Mouse (Mus musculus) CH12.LX (cell line): ENCODE measurements at regions not wholly inside any gene's neighbourhood (a gene's known extent, or its start where the extent isn't known, plus 50 kb on each side); places are given as distances from the start of the nearest gene placed in this dataset.

Experiments
- DNase-seq: peaks from one replicate; pipeline ENCODE4 v3.0.0-alpha.2; 2013; ENCODE audit errors: extremely low read depth
- H3K27ac ChIP-seq: 2 replicates; pipeline ENCODE4 v1.5.1; 2012; ENCODE audit warnings: low read depth, mild to moderate bottlenecking, control low read depth, moderate library complexity; ENCODE audit not compliant: insufficient read depth
- H3K27me3 ChIP-seq: replicated peaks from 2 replicates; pipeline ENCODE3; 2012; ENCODE audit warnings: inconsistent platforms
- H3K36me3 ChIP-seq, 2 experiments: replicated peaks in 1 of 2; 2 replicates each; pipeline versions ENCODE3 to v1.6.1; 2012; ENCODE audit warnings: inconsistent platforms in 1 of 2, low read length in 1 of 2, mild to moderate bottlenecking in 1 of 2, mixed read lengths in 1 of 2, moderate library complexity in 1 of 2; ENCODE audit not compliant: control insufficient read depth in 1 of 2, insufficient read depth in 1 of 2
- H3K4me1 ChIP-seq, 2 experiments: 2 replicates each; pipeline ENCODE4 v1.6.1; 2012; ENCODE audit warnings: inconsistent platforms in 1 of 2, moderate library complexity in 1 of 2; ENCODE audit not compliant: insufficient read depth in 2 of 2, control insufficient read depth in 1 of 2
- H3K4me2 ChIP-seq: 2 replicates; pipeline ENCODE4 v1.6.1; 2012; ENCODE audit warnings: low read depth, mild to moderate bottlenecking, control low read depth; ENCODE audit not compliant: poor library complexity, insufficient read depth, severe bottlenecking
- H3K4me3 ChIP-seq, 3 experiments: fragments of 150-350 bp in 1 of 3; sonication (generic) in 1 of 3; replicated peaks in 1 of 3; 2 replicates each; pipeline versions ENCODE3 to v1.5.1; 2011 to 2012; ENCODE audit warnings: low read depth in 2 of 3, low read length in 2 of 3, mild to moderate bottlenecking in 2 of 3, moderate library complexity in 2 of 3, control low read depth in 1 of 3, improper control_type of control experiment in 1 of 3, inconsistent platforms in 1 of 3, mixed read lengths in 1 of 3; ENCODE audit not compliant: poor library complexity in 1 of 3
- H3K79me2 ChIP-seq: replicated peaks from 2 replicates; pipeline ENCODE4 v1.6.1; 2012; ENCODE audit warnings: mild to moderate bottlenecking, moderate library complexity; ENCODE audit not compliant: control insufficient read depth, poor library complexity, insufficient read depth, severe bottlenecking; ENCODE audit errors: extremely low read depth
- H3K9ac ChIP-seq: 2 replicates; pipeline ENCODE4 v1.6.1; 2012; ENCODE audit warnings: low read depth, mild to moderate bottlenecking, control low read depth, moderate library complexity; ENCODE audit not compliant: insufficient read depth
- H3K9me3 ChIP-seq: replicated peaks from 2 replicates; pipeline ENCODE3; 2012; ENCODE audit warnings: low read length, inconsistent platforms, mixed read lengths
- CTCF ChIP-seq, 2 experiments: IDR thresholded peaks in 1 of 2; conservative IDR thresholded peaks in 1 of 2; 2 replicates each; pipeline ENCODE4 v1.5.1; 2011 to 2012; ENCODE audit warnings: low read depth in 2 of 2, low read length in 2 of 2, improper control_type of control experiment in 1 of 2, inconsistent platforms in 1 of 2, mild to moderate bottlenecking in 1 of 2, moderate library complexity in 1 of 2
- KAT2A ChIP-seq: IDR thresholded peaks from 2 replicates; pipeline ENCODE4 v1.6.1; 2012; ENCODE audit warnings: low read length, improper control_type of control experiment, inconsistent platforms; ENCODE audit not compliant: insufficient replicate concordance
- NRF1 ChIP-seq: IDR thresholded peaks from 2 replicates; pipeline ENCODE4 v1.6.1; 2014; ENCODE audit warnings: low read depth, mild to moderate bottlenecking, inconsistent platforms, low read length, improper control_type of control experiment, moderate library complexity
- PAX5 ChIP-seq: IDR thresholded peaks from 2 replicates; pipeline ENCODE4 v1.6.1; 2012; ENCODE audit warnings: low read length, inconsistent platforms, mixed read lengths
- POLR2AphosphoS2 ChIP-seq: IDR thresholded peaks from 2 replicates; pipeline ENCODE4 v1.6.1; 2011; ENCODE audit warnings: low read depth, low read length, improper control_type of control experiment
- SIN3A ChIP-seq: IDR thresholded peaks from 2 replicates; pipeline ENCODE4 v1.6.1; 2012; ENCODE audit warnings: low read length, improper control_type of control experiment, inconsistent platforms
- TCF12 ChIP-seq: IDR thresholded peaks from 2 replicates; pipeline ENCODE4 v1.6.1; 2014; ENCODE audit warnings: low read depth, mild to moderate bottlenecking, inconsistent platforms, low read length, improper control_type of control experiment
- ZMIZ1 ChIP-seq: IDR thresholded peaks from 2 replicates; pipeline ENCODE4 v1.6.1; 2012; ENCODE audit warnings: low read depth, mild to moderate bottlenecking, inconsistent platforms, low read length, improper control_type of control experiment
- dilution Hi-C: fragments of 300-500 bp; cut with MboI; formaldehyde crosslinking; loops from 2 replicates; pipeline ENCODE4 v1.14.3; 2020; ENCODE audit warnings: low sequenced_read_pairs; ENCODE audit not compliant: extremely low pct_unique_long_range_greater_than_20kb, extremely low pct_ligation_motif_present
- in situ Hi-C: fragments of 300-500 bp; cut with MboI; formaldehyde crosslinking; loops from 3 replicates; pipeline ENCODE4 v1.14.3; 2019; ENCODE audit warnings: low sequenced_read_pairs, low pct_ligation_motif_present, low pct_unique_long_range_greater_than_20kb, mixed read lengths

DNA sequence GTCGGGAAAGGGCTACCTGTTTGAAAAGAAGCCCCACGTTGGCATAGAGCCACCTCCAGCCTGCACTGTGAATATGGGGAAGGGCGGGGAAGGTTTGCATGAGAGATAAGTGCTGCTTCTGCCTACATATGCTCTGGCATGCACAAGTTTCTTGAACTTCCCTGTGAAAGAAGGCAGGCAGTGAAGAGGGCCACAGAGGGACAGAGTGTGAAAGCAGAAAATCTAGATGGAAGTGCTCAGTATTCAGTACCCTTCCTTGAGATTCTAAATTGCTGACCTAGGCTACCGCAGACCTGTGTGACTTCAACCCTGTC, 53.2 kb upstream of the Met start:
- DNase-seq, result no peak

More for the DNA sequence above, 53.2 kb upstream of the Met start:
- peaks cover 0 to 16% of the 10 kb centered on the region in 2 experiments; a peak in 3 of 4 replicates for H3K4me1 ChIP-seq
- no peak overlapping the region for H3K4me3 ChIP-seq
- no peaks in the 10 kb centered on the region for H3K27me3 ChIP-seq
- in situ Hi-C loops (no loop called here), dilution Hi-C loops (no loop called here)
- no peak for TF ChIP-seq KAT2A
- TF ChIP-seq SIN3A, result no peak
- no peak for TF ChIP-seq POLR2AphosphoS2
- no peak for TF ChIP-seq TCF12
- TF ChIP-seq PAX5, result no peak
- no peak for TF ChIP-seq ZMIZ1
- no peak for TF ChIP-seq NRF1
- no peak for TF ChIP-seq CTCF (conservative IDR thresholded peaks at IDR 0.05 in 1 of 2, IDR thresholded peaks at IDR 0.05 in 1 of 2; ENCODE audit: low read depth in 2 of 2, low read length in 2 of 2)
- H3K4me2 ChIP-seq, result 0 out of 2 replicates have a peak overlapping the region, but pooled peaks have one; percentile 2
- no peaks in the 10 kb centered on the region for H3K36me3 ChIP-seq
- no peak overlapping the region for H3K9ac ChIP-seq
- H3K27ac ChIP-seq, result no peak overlapping the region
- no peaks in the 10 kb centered on the region for H3K79me2 ChIP-seq
- H3K9me3 ChIP-seq, result no peaks in the 10 kb centered on the region
